8 mouse cellular contexts compared by ENCODE assay signal in the genomic region with DNA sequence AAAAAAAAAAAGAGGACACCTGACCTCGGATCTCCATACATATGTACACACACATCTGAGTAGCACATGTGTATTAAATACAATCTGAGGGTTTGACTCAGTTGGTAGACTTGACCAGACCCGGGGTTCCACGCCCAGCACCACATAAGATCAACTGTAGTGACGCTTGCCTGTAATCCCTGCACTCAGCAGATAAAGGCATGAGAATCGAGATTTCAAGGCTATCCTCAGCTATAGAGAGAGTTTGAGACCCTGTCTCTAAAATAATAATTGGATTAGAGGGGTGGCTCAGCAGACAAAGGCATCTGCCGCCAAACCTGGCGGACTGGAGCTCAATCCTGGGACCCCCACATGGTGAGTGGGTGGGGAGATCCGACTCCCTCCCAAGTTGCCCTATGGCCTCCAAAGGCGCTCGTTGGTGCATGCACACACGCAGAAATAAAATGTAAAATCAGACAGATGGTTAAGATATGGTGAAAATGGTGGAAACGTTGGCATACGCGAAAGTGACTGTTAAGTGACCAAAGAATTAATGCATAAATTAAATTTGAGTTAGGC. TPM values are rescaled to one million over a fixed set of nuclear protein-coding genes. Genes with fewer than 3 reads are reported as not detected.
DNase-seq lines count a peak whose midpoint lies in the region; ATAC-seq and TF ChIP-seq lines count a peak whose summit lies in the region.

No protein-coding gene starts in this region.

- no peaks in the 10 kb centered on the region for H3K36me3 ChIP-seq in heart, embryonic 13.5 days
- peaks cover 6% of the 10 kb centered on the region; the same call in 1 of the 2 replicates for H3K36me3 ChIP-seq in ES-E14 (ENCODE audit: control insufficient read depth, insufficient read depth, low read length, poor library complexity, severe bottlenecking)
- H3K36me3 ChIP-seq in forebrain, embryonic 16.5 days (ENCODE audit: control insufficient read depth, insufficient read depth) = no peaks in the 10 kb centered on the region
- H3K36me3 ChIP-seq in liver, embryonic 16.5 days (ENCODE audit: control insufficient read depth, insufficient read depth) = no peaks in the 10 kb centered on the region

- WGBS in heart, embryonic 13.5 days = 22% methylated on average over 14 of the region's 14 CpGs
- WGBS in forebrain, embryonic 16.5 days = 19% methylated on average over 14 of the region's 14 CpGs
- 17% methylated on average over 14 of the region's 14 CpGs for WGBS in liver, embryonic 16.5 days (ENCODE audit: insufficient replicate concordance)

- ATAC-seq in heart, embryonic 13.5 days (ENCODE audit: extremely low read depth, insufficient number of reproducible peaks, low FRiP score, low TSS enrichment) = no peak
- ATAC-seq in forebrain, embryonic 16.5 days = no peak; the same call in none of the 2 replicates
- no peak for ATAC-seq in liver, embryonic 16.5 days (ENCODE audit: low read depth)

- peak overlapping the region; percentile 97 for H3K4me3 ChIP-seq in heart, embryonic 13.5 days
- peak overlapping the region; percentile 37 to 83 for H3K4me3 ChIP-seq in ES-E14 (ENCODE audit: insufficient read depth in 1 of 2, low read depth in 1 of 2, low read length in 2 of 2, poor library complexity in 1 of 2, severe bottlenecking in 1 of 2)
- H3K4me3 ChIP-seq in forebrain, embryonic 16.5 days (replicated peaks; ENCODE audit: low read length) = peak overlapping the region; percentile 60
- H3K4me3 ChIP-seq in liver, embryonic 16.5 days (ENCODE audit: low read depth, low read length) = peak overlapping the region; percentile 97

- intact Hi-C loops in heart, postnatal 36 days (cut with DNase I) = loop anchor here (2.0 kb wide), 1 partner anchor 401 kb away; no protein-coding TSS in a partner anchor

- H3K9ac ChIP-seq in heart, embryonic 13.5 days = peak overlapping the region; percentile 72
- peak overlapping the region; percentile 66; the same call in 1 of the 2 replicates for H3K9ac ChIP-seq in ES-E14 (ENCODE audit: insufficient read depth, low read depth, low read length, poor library complexity, severe bottlenecking)
- peak overlapping the region; percentile 49 for H3K9ac ChIP-seq in forebrain, embryonic 16.5 days (replicated peaks; ENCODE audit: low read depth, low read length)
- H3K9ac ChIP-seq in liver, embryonic 16.5 days (ENCODE audit: low read depth, low read length) = 0 out of 2 replicates have a peak overlapping the region, but pooled peaks have one; percentile 1

- DNase-seq in heart, postnatal 36 days = no peak
- DNase-seq in ES-E14 (ENCODE audit: low read depth, low spot score) = no peak
- DNase-seq in adrenal gland, postnatal 25 days = no peak
- no peak for DNase-seq in yolk sac, embryonic 10.5 days (ENCODE audit: low spot score)
- DNase-seq in gastrocnemius, adult 8-10 months (ENCODE audit: low spot score in 2 of 2) = no peak

- H3K4me2 ChIP-seq in heart, embryonic 13.5 days = peak overlapping the region; percentile 95
- H3K4me2 ChIP-seq in forebrain, embryonic 16.5 days (ENCODE audit: low read length) = peak overlapping the region; percentile 72
- H3K4me2 ChIP-seq in liver, embryonic 16.5 days (ENCODE audit: low read depth, low read length) = peak overlapping the region; percentile 75

- H3K27ac ChIP-seq in heart, embryonic 13.5 days (replicated peaks) = no peak overlapping the region
- no peak overlapping the region for H3K27ac ChIP-seq in ES-E14 (ENCODE audit: insufficient read depth, low read depth, low read length, poor library complexity, severe bottlenecking)
- peak overlapping the region; percentile 88 for H3K27ac ChIP-seq in forebrain, embryonic 16.5 days (ENCODE audit: low read length)
- H3K27ac ChIP-seq in liver, embryonic 16.5 days (ENCODE audit: low read length) = no peak overlapping the region

- peaks cover 24% of the 10 kb centered on the region for H3K4me1 ChIP-seq in heart, embryonic 13.5 days
- H3K4me1 ChIP-seq in ES-E14 (ENCODE audit: control insufficient read depth in 2 of 2, insufficient read depth in 2 of 2, low read length in 2 of 2, poor library complexity in 1 of 2) = peaks cover 0 to 6% of the 10 kb centered on the region in 2 experiments; a peak in 2 of 4 replicates
- H3K4me1 ChIP-seq in forebrain, embryonic 16.5 days (replicated peaks; ENCODE audit: control insufficient read depth, insufficient read depth, low read length) = peaks cover 32% of the 10 kb centered on the region
- peaks cover 18% of the 10 kb centered on the region for H3K4me1 ChIP-seq in liver, embryonic 16.5 days (ENCODE audit: control insufficient read depth, low read depth, low read length)

- in situ Hi-C loops in ES-E14 (cut with MboI; ENCODE audit: low sequenced_read_pairs in 2 of 2, unreplicated experiment in 2 of 2) = no loop called here

- H3K9me3 ChIP-seq in heart, embryonic 13.5 days = no peaks in the 10 kb centered on the region
- H3K9me3 ChIP-seq in ES-E14 (ENCODE audit: control insufficient read depth, insufficient read depth, low read depth, low read length) = no peaks in the 10 kb centered on the region
- no peaks in the 10 kb centered on the region for H3K9me3 ChIP-seq in forebrain, embryonic 16.5 days (ENCODE audit: control insufficient read depth, low read length)
- no peaks in the 10 kb centered on the region for H3K9me3 ChIP-seq in liver, embryonic 16.5 days (replicated peaks; ENCODE audit: control insufficient read depth, low read length)

- peaks cover 36% of the 10 kb centered on the region for H3K27me3 ChIP-seq in heart, embryonic 13.5 days (replicated peaks)
- H3K27me3 ChIP-seq in forebrain, embryonic 16.5 days (replicated peaks; ENCODE audit: control insufficient read depth, insufficient read depth, low read length) = no peaks in the 10 kb centered on the region
- no peaks in the 10 kb centered on the region for H3K27me3 ChIP-seq in liver, embryonic 16.5 days (ENCODE audit: control insufficient read depth, insufficient read depth, low read depth, low read length)

TF ChIP-seq in ES-E14, 5 proteins besides CTCF, POLR2A, EP300 and RAD21:
- no peak for TF ChIP-seq HCFC1 (IDR thresholded peaks at IDR 0.05; ENCODE audit: borderline replicate concordance, insufficient read depth, low read length)
- TF ChIP-seq ZC3H11A (IDR thresholded peaks at IDR 0.05; ENCODE audit: borderline replicate concordance, low read depth, low read length) = no peak
- no peak for TF ChIP-seq MAFK (IDR thresholded peaks at IDR 0.05; ENCODE audit: insufficient read depth, low read depth, low read length)
- TF ChIP-seq CHD2 (IDR thresholded peaks at IDR 0.05; ENCODE audit: low read depth, low read length) = no peak
- no peak for TF ChIP-seq ZNF384 (IDR thresholded peaks at IDR 0.05; ENCODE audit: low read depth, low read length)
TF ChIP-seq in ES-E14: peak in this region for 0.

RNA-seq across cellular contexts. Expression of a gene that starts 0.5 kb away (rescaled TPM):
- polyA plus RNA-seq in heart, embryonic 13.5 days (2015; fragmentation: Nextera tagmentation; extraction: Ambion mirVana) = 17.3 and 17.4 TPM in 2 replicates
- 10 to 100 TPM; 14.7 to 16.8 TPM for total RNA-seq in heart, postnatal 36 days (2021)
- 33.1 and 40.3 TPM in 2 replicates for total RNA-seq in ES-E14 (2012; rRNA removed)
- polyA plus RNA-seq in forebrain, embryonic 16.5 days (2015; fragmentation: Nextera tagmentation; extraction: Ambion mirVana) = 28.0 and 28.1 TPM in 2 replicates
- polyA plus RNA-seq in liver, embryonic 16.5 days (2015; fragmentation: Nextera tagmentation; extraction: Ambion mirVana) = 9.2 and 9.4 TPM in 2 replicates
- 34.3 and 35.4 TPM in 2 replicates for total RNA-seq in adrenal gland, postnatal 25 days (2021)
- total RNA-seq in gastrocnemius, adult 8-10 months (2022) = 10 to 100 TPM; 17.4 to 22.1 (median 19.3) TPM

Comparison
In these comparisons a context has a peak if more than half of its experiments do, and no peak if none do; other contexts are left out.
1. H3K9ac ChIP-seq: peak in every context shown above with its lines; median percentile 72 in heart, embryonic 13.5 days; 66 in ES-E14; 49 in forebrain, embryonic 16.5 days; 1 in liver, embryonic 16.5 days.